Mouse (Mus musculus): Measurements from ENCODE around the gene Umodl1.

- TF ChIP-seq POLR2A (IDR thresholded peaks at IDR 0.05; ENCODE audit: insufficient read length, low read depth), result no peak
- no peak for TF ChIP-seq CEBPB (IDR thresholded peaks at IDR 0.05; ENCODE audit: insufficient read depth, poor library complexity, severe bottlenecking)
- TF ChIP-seq USF1 (IDR thresholded peaks at IDR 0.05; ENCODE audit: low read depth), result no peak
- no peak for TF ChIP-seq MYOG (IDR thresholded peaks at IDR 0.05; ENCODE audit: control insufficient read depth in 1 of 3, insufficient read depth in 1 of 3, insufficient read length in 2 of 3, low read depth in 2 of 3)
- TF ChIP-seq E2F4 (IDR thresholded peaks at IDR 0.05; ENCODE audit: insufficient read depth), result no peak
- no peak for TF ChIP-seq POLR2AphosphoS2 (IDR thresholded peaks at IDR 0.05; ENCODE audit: insufficient read length, low read depth)
- no peak for TF ChIP-seq MYOD1 (IDR thresholded peaks at IDR 0.05; ENCODE audit: control insufficient read depth in 1 of 3, insufficient read length in 2 of 3, low read depth in 2 of 3)
- no peak for TF ChIP-seq TCF12 (IDR thresholded peaks at IDR 0.05; ENCODE audit: insufficient read depth, poor library complexity, severe bottlenecking)
- TF ChIP-seq MAX (IDR thresholded peaks at IDR 0.05; ENCODE audit: low read depth), result no peak
Observed at GRCm38 (mm10) chr17:31037331-31037730, 82.9 kb downstream of the Umodl1 start.
